Mouse (Mus musculus) stomach, postnatal 0 days (tissue): ENCODE measurements at regions not wholly inside any gene's neighbourhood (a gene's known extent, or its start where the extent isn't known, plus 50 kb on each side); places are given as distances from the start of the nearest gene placed in this dataset.

ENCODE experiments used
- CTCF ChIP-seq: IDR thresholded peaks from 2 replicates; pipeline ENCODE4 v1.5.1; 2016; ENCODE audit warnings: antibody characterized with exemption, low read depth, mild to moderate bottlenecking, moderate library complexity
- EP300 ChIP-seq: optimal IDR thresholded peaks from 2 replicates; pipeline ENCODE3; 2016; ENCODE audit warnings: antibody characterized with exemption

DNA sequence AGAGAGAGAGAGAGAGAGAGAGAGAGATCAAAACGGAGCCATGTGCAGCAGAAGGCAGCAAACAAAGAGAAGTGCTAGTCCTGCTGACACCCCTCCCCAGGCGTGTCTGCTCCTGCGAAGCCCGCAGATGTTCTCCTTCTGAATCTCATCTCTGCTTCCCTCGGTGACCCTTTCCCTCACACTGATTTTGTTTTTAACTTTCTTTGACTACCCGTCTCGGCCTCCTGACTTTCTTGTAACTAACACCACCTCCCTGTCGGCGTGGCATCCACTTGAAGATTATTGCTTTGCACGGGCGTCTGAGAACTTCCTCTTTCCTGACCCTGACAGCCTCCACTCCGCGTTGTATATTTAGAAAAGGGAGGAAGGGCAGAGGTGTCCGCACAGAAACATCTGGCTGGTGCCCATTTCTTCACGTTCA lies 654.3 kb downstream of the Adgrl2 start:
- TF ChIP-seq CTCF (no peak), EP300 (no peak)
